Mouse (Mus musculus) stomach, embryonic 16.5 days (tissue): Measurements from ENCODE around the gene Sgip1. TPM values are rescaled to one million over a fixed set of nuclear protein-coding genes. Genes with fewer than 3 reads are reported as not detected.

ENCODE experiments used
- ATAC-seq: fragments of 200-750 bp; cut with Nextera tagmentation; 2 replicates; pipeline ENCODE4 v1.8.0; 2017; ENCODE audit warnings: moderate number of reproducible peaks, moderate TSS enrichment; ENCODE audit not compliant: insufficient read depth, low FRiP score
- H3K27ac ChIP-seq: fragments of 300-500 bp; sonication (generic); 2 replicates; pipeline ENCODE4 v1.5.1; 2014; ENCODE audit warnings: low read length
- H3K27me3 ChIP-seq: fragments of 300-500 bp; sonication (generic); 2 replicates; pipeline ENCODE4 v1.6.1; 2014; ENCODE audit warnings: low read length, control low read depth, mixed read lengths; ENCODE audit not compliant: control insufficient read depth, insufficient read depth
- H3K36me3 ChIP-seq: fragments of 300-500 bp; sonication (generic); 2 replicates; pipeline ENCODE4 v1.6.1; 2014; ENCODE audit warnings: low read length; ENCODE audit not compliant: control insufficient read depth, insufficient read depth
- H3K4me1 ChIP-seq: fragments of 300-500 bp; sonication (generic); 2 replicates; pipeline ENCODE4 v1.6.1; 2014; ENCODE audit warnings: low read length, control low read depth, mixed read lengths; ENCODE audit not compliant: control insufficient read depth, insufficient read depth
- H3K4me2 ChIP-seq: fragments of 300-500 bp; sonication (generic); 2 replicates; pipeline ENCODE4 v1.6.1; 2014; ENCODE audit warnings: low read depth, low read length, mixed read lengths
- H3K4me3 ChIP-seq: fragments of 300-500 bp; sonication (generic); replicated peaks from 2 replicates; pipeline ENCODE4 v1.5.1; 2014; ENCODE audit warnings: mild to moderate bottlenecking, low read length
- H3K9ac ChIP-seq: fragments of 300-500 bp; sonication (generic); 2 replicates; pipeline ENCODE4 v1.6.1; 2014; ENCODE audit warnings: low read length
- H3K9me3 ChIP-seq: fragments of 300-500 bp; sonication (generic); replicated peaks from 2 replicates; pipeline ENCODE4 v1.6.1; 2016; ENCODE audit warnings: low read length, control low read depth; ENCODE audit not compliant: control insufficient read depth
- WGBS: fragments of 180-500 bp; shearing (Covaris S2); extraction: QIAGEN DNeasy Blood & Tissue Kit; methylation state at CpG from one replicate; pipeline ENCODE4 v1.1.7; 2014; 5-methylcytosine and 5-hydroxymethylcytosine counted together
- polyA plus RNA-seq: library from polyadenylated mRNA; unstranded; fragments of >200 nt; fragmentation: Nextera tagmentation; extraction: Ambion mirVana; gene quantifications from 2 replicates; pipeline ENCODE4 v1.2.1, GENCODE M21; 2015

Sgip1 gene
- polyA plus RNA-seq, result 6.6 and 7.9 TPM in 2 replicates

GRCm38 (mm10) chr4:102741287-102741686 is at the start of gene Sgip1:
Gene Sgip1, plus strand, starts transcription at chr4:102741297.
- no peak within 1 kb of the TSS for H3K4me2 ChIP-seq
- no peak for ATAC-seq

GRCm38 (mm10) chr4:102691402-102691801 is 49.7 kb upstream of the Sgip1 start:
- H3K4me2 ChIP-seq, result no peak overlapping the region
- H3K9me3 ChIP-seq, result no peaks in the 10 kb centered on the region
- no peaks in the 10 kb centered on the region for H3K27me3 ChIP-seq
- no peak overlapping the region for H3K9ac ChIP-seq
- H3K4me3 ChIP-seq, result no peak overlapping the region
- WGBS, result 50% methylated on average over 4 of the region's 4 CpGs
- no peaks in the 10 kb centered on the region for H3K4me1 ChIP-seq
- no peak overlapping the region for H3K27ac ChIP-seq
- no peaks in the 10 kb centered on the region for H3K36me3 ChIP-seq
- ATAC-seq, result no peak

More at GRCm38 (mm10) chr4:102741287-102741686, at the start of gene Sgip1:
- no peak within 1 kb of the TSS for H3K27ac ChIP-seq
- no peak within 1 kb of the TSS for H3K4me3 ChIP-seq
- WGBS, result 63% methylated on average over 8 of the region's 8 CpGs
- H3K9me3 ChIP-seq, result no peaks in the 10 kb centered on the region
- no peaks in the 10 kb centered on the region for H3K36me3 ChIP-seq
- H3K4me1 ChIP-seq, result no peaks in the 10 kb centered on the region
- no peak within 1 kb of the TSS for H3K9ac ChIP-seq
- H3K27me3 ChIP-seq, result no peaks in the 10 kb centered on the region

GRCm38 (mm10) chr4:102697966-102698365 is 43.1 kb upstream of the Sgip1 start:
- H3K36me3 ChIP-seq, result no peaks in the 10 kb centered on the region
- 96% methylated on average over 7 of the region's 7 CpGs for WGBS
- no peak overlapping the region for H3K4me2 ChIP-seq
- H3K27me3 ChIP-seq, result no peaks in the 10 kb centered on the region
- H3K4me1 ChIP-seq, result no peaks in the 10 kb centered on the region
- H3K9ac ChIP-seq, result no peak overlapping the region
- no peak overlapping the region for H3K27ac ChIP-seq
- no peak for ATAC-seq
- H3K4me3 ChIP-seq, result no peak overlapping the region
- no peaks in the 10 kb centered on the region for H3K9me3 ChIP-seq

GRCm38 (mm10) chr4:102711731-102712130 is 29.4 kb upstream of the Sgip1 start:
- H3K4me3 ChIP-seq, result no peak overlapping the region
- ATAC-seq, result no peak
- no peaks in the 10 kb centered on the region for H3K36me3 ChIP-seq
- no peaks in the 10 kb centered on the region for H3K27me3 ChIP-seq
- WGBS, result 68% methylated on average over 4 of the region's 4 CpGs
- no peak overlapping the region for H3K9ac ChIP-seq
- H3K27ac ChIP-seq, result no peak overlapping the region
- H3K4me2 ChIP-seq, result no peak overlapping the region
- no peaks in the 10 kb centered on the region for H3K4me1 ChIP-seq
- H3K9me3 ChIP-seq, result no peaks in the 10 kb centered on the region

GRCm38 (mm10) chr4:102715532-102715931 is 25.6 kb upstream of the Sgip1 start:
- Histone ChIP-seq H3K36me3 (no peaks in the 10 kb centered on the region), H3K27me3 (no peaks in the 10 kb centered on the region), H3K4me3 (no peak overlapping the region), H3K9ac (no peak overlapping the region), H3K4me1 (no peaks in the 10 kb centered on the region), H3K27ac (no peak overlapping the region), H3K9me3 (no peaks in the 10 kb centered on the region), H3K4me2 (no peak overlapping the region)
- no peak for ATAC-seq

GRCm38 (mm10) chr4:102717123-102717828 is 23.8 kb upstream of the Sgip1 start:
- no peak for ATAC-seq
- no peaks in the 10 kb centered on the region for H3K9me3 ChIP-seq
- no peak overlapping the region for H3K4me2 ChIP-seq
- H3K9ac ChIP-seq, result no peak overlapping the region
- no peaks in the 10 kb centered on the region for H3K4me1 ChIP-seq
- H3K4me3 ChIP-seq, result no peak overlapping the region
- 63% methylated on average over 5 of the region's 5 CpGs for WGBS
- no peaks in the 10 kb centered on the region for H3K36me3 ChIP-seq
- no peak overlapping the region for H3K27ac ChIP-seq
- no peaks in the 10 kb centered on the region for H3K27me3 ChIP-seq

GRCm38 (mm10) chr4:102719535-102719934 is 21.6 kb upstream of the Sgip1 start:
- Histone ChIP-seq H3K27me3 (no peaks in the 10 kb centered on the region), H3K4me2 (no peak overlapping the region), H3K9ac (no peak overlapping the region), H3K4me1 (no peaks in the 10 kb centered on the region), H3K27ac (no peak overlapping the region), H3K36me3 (no peaks in the 10 kb centered on the region), H3K9me3 (no peaks in the 10 kb centered on the region), H3K4me3 (no peak overlapping the region)
- no peak for ATAC-seq
- 18% methylated on average over 1 of the region's 1 CpGs for WGBS

- 67% methylated on average over 1 of the region's 1 CpGs for WGBS
- Histone ChIP-seq H3K27ac (no peak overlapping the region), H3K9ac (no peak overlapping the region), H3K4me3 (no peak overlapping the region), H3K27me3 (no peaks in the 10 kb centered on the region), H3K9me3 (no peaks in the 10 kb centered on the region), H3K4me2 (no peak overlapping the region), H3K36me3 (no peaks in the 10 kb centered on the region), H3K4me1 (no peaks in the 10 kb centered on the region)
- ATAC-seq, result no peak
Observed at GRCm38 (mm10) chr4:102719951-102720350, 21.1 kb upstream of the Sgip1 start.

GRCm38 (mm10) chr4:102724442-102724841 is 16.7 kb upstream of the Sgip1 start:
- Histone ChIP-seq H3K36me3 (no peaks in the 10 kb centered on the region), H3K9me3 (no peaks in the 10 kb centered on the region), H3K27ac (no peak overlapping the region), H3K27me3 (no peaks in the 10 kb centered on the region), H3K4me1 (no peaks in the 10 kb centered on the region), H3K4me3 (no peak overlapping the region), H3K9ac (no peak overlapping the region), H3K4me2 (no peak overlapping the region)
- no peak for ATAC-seq
- WGBS, result 71% methylated on average over 5 of the region's 5 CpGs
